Mouse (Mus musculus): ENCODE data around the gene Mcm9. TPM values are rescaled to one million over a fixed set of nuclear protein-coding genes. Genes with fewer than 3 reads are reported as not detected.

Gene Mcm9
- polyA plus RNA-seq, 1 experiment from 2014 or later, result 15.4 TPM

DNA sequence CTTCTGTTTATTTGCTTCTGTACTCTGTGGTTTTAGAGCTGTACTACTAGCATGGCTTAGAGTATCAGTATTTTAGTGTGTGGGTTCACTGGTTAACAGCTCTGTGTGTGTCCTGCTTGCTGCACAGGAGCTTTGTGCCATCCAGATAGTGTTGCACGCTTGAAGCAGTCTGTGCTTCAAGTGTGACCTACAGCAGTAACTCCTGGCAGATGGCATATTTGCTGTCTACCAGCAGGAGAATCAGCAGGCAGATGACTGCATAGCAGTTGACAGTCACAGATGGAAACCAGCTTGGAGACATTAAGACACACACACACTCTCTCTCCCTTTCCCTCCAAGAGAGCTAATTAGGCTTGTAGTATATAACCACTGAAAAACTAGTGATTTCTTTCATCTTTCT, 18.1 kb downstream of the Mcm9 start:
- Histone ChIP-seq H3K4me3 (replicated peaks) (no peak overlapping the region), H3K27ac (no peak overlapping the region), H3K27me3 (no peaks in the 10 kb centered on the region), H3K9me3 (no peaks in the 10 kb centered on the region), H3K4me1 (replicated peaks) (no peaks in the 10 kb centered on the region), H3K9ac (replicated peaks) (no peak overlapping the region), H3K36me3 (peaks cover 71% of the 10 kb centered on the region), H3K4me2 (no peak overlapping the region)
- WGBS, result 79% methylated on average over 1 of the region's 1 CpGs
- no peak for ATAC-seq (ENCODE audit: insufficient number of reproducible peaks, insufficient read depth, low FRiP score, low TSS enrichment, low read depth)

- Histone ChIP-seq H3K9me3 (no peaks in the 10 kb centered on the region), H3K36me3 (peaks cover 74% of the 10 kb centered on the region), H3K27ac (no peak overlapping the region), H3K27me3 (no peaks in the 10 kb centered on the region), H3K9ac (replicated peaks) (no peak overlapping the region), H3K4me3 (replicated peaks) (no peak overlapping the region), H3K4me1 (replicated peaks) (no peaks in the 10 kb centered on the region), H3K4me2 (no peak overlapping the region)
- no peak for ATAC-seq (ENCODE audit: insufficient number of reproducible peaks, insufficient read depth, low FRiP score, low TSS enrichment, low read depth)
- WGBS, result 65% methylated on average over 2 of the region's 2 CpGs
These were observed 22.0 kb downstream of the Mcm9 start for GRCm38 (mm10) chr10:53608274-53608673.

DNA sequence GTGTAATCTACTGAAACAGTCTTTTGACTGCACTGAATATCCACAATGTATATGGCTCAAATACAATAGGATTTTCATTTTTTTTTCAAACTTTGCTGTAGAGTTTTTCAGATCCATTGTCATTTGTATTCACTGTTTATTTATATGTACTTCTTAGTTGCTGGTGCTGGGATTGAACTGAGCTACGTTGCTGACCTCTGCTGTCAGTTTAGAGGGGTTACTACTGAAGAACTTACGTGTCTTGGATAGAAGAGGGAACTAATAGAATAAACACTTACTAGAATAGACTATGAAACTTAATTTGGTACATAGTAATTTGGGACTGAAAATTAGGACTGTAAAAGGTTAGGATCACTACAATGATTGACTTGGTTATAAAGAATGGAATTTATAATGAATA, 24.9 kb downstream of the Mcm9 start:
- Histone ChIP-seq H3K9me3 (no peaks in the 10 kb centered on the region), H3K4me3 (replicated peaks) (no peak overlapping the region), H3K9ac (replicated peaks) (no peak overlapping the region), H3K27me3 (no peaks in the 10 kb centered on the region), H3K36me3 (peaks cover 82% of the 10 kb centered on the region), H3K27ac (no peak overlapping the region), H3K4me1 (replicated peaks) (0 out of 2 replicates have a peak, but pooled peaks cover 2% of the 10 kb centered on the region), H3K4me2 (no peak overlapping the region)
- no peak for ATAC-seq (ENCODE audit: insufficient number of reproducible peaks, insufficient read depth, low FRiP score, low TSS enrichment, low read depth)
- WGBS, result 85% methylated on average over 2 of the region's 2 CpGs

- Histone ChIP-seq H3K27ac (no peak overlapping the region), H3K36me3 (peaks cover 29% of the 10 kb centered on the region), H3K9me3 (no peaks in the 10 kb centered on the region), H3K4me3 (replicated peaks) (peak overlapping the region; percentile 20), H3K27me3 (no peaks in the 10 kb centered on the region), H3K4me2 (peak overlapping the region; percentile 67), H3K4me1 (replicated peaks) (peaks cover 23% of the 10 kb centered on the region), H3K9ac (replicated peaks) (no peak overlapping the region)
- WGBS, result 55% methylated on average over 5 of the region's 5 CpGs
- ATAC-seq (ENCODE audit: insufficient number of reproducible peaks, insufficient read depth, low FRiP score, low TSS enrichment, low read depth), result no peak
These were observed 31.4 kb downstream of the Mcm9 start for GRCm38 (mm10) chr10:53598821-53599220.

DNA sequence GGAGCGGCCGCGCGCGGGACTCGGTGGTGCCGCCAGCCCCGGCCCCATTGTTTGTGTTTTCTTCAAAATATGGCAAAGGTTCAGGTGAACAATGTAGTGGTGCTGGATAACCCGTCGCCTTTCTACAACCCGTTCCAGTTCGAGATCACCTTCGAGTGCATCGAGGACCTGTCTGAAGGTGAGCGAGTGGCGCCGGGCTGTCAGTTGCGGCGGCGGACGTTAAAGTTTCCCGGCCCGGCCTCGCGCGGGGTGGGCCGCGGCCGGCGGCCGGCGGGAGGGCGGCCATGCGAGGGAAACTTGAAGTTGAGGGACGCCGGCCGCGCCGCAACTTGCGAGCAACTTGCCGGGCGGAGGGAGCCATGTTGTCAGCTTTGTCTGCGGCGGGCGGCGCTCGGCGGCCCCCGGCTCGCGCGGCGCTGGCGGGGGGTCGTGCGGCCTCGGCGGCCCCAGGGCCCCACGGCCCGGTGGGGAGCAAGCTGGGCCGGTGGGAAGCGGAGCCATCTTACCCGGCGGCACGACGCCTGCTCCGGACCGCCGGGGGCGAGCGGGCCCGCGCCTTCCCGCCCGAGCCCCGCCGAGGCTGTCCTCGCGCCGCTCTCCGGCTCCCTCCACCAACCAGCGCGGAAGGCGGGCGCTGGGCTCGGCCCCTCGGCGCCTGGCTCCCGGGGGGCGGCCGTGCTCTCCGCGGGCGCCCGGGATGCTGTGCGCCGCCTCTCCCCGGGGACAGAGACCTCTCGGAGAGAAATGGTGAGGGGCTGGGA, 32.9 kb downstream of the Mcm9 start:
- no peak; the same call in 1 of the 2 replicates for ATAC-seq (ENCODE audit: insufficient number of reproducible peaks, insufficient read depth, low FRiP score, low TSS enrichment, low read depth)
- Histone ChIP-seq H3K36me3 (peaks cover 14% of the 10 kb centered on the region; the same call in 1 of the 2 replicates), H3K27ac (peak overlapping the region; percentile 100), H3K4me2 (peak overlapping the region; percentile 67), H3K9me3 (no peaks in the 10 kb centered on the region), H3K4me1 (replicated peaks) (peaks cover 23% of the 10 kb centered on the region), H3K4me3 (replicated peaks) (peak overlapping the region; percentile 98), H3K27me3 (no peaks in the 10 kb centered on the region), H3K9ac (replicated peaks) (peak overlapping the region; percentile 99)
- under 1% methylated on average over 80 of the region's 99 CpGs for WGBS

DNA sequence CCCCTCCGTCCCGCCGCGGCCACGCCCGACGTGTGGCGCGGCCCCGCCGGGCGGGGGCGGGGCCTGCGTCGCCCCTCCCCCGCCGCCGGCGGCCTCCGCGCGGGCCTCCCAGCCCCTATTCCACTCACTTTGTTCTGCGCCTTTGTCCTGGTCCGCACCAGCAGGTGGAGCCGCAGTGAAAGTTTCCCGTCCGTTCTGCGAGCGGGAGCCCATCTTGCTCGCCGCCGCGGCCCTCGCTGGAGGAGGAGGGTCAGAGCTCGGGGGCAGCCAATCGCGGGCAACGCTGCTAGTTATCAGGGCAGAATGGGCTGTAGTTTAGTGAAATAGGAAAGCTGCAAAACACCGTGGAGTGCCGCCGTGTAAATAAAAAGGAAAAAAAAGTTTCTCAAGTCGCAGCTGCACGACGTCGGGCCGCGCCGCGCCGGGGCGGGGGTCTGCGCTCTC, 33.5 kb downstream of the Mcm9 start, which contains the start of gene Asf1a:
Gene Asf1a, plus strand, starts transcription at position 81 of the 444 bp plus-strand sequence.
- Histone ChIP-seq H3K4me2 (peak within 1 kb of the TSS; percentile 67), H3K4me1 (replicated peaks) (peaks cover 23% of the 10 kb centered on the region), H3K4me3 (replicated peaks) (peak within 1 kb of the TSS; percentile 98), H3K9ac (replicated peaks) (peak within 1 kb of the TSS; percentile 99), H3K27me3 (no peaks in the 10 kb centered on the region), H3K27ac (peak within 1 kb of the TSS; percentile 100), H3K36me3 (peaks cover 9% of the 10 kb centered on the region; the same call in 1 of the 2 replicates), H3K9me3 (no peaks in the 10 kb centered on the region)
- WGBS, result under 1% methylated on average over 52 of the region's 52 CpGs
- ATAC-seq (ENCODE audit: insufficient number of reproducible peaks, insufficient read depth, low FRiP score, low TSS enrichment, low read depth), result peak; percentile 98

GRCm38 (mm10) chr10:53595744-53596676, 34.2 kb downstream of the Mcm9 start:
- H3K4me1 ChIP-seq (replicated peaks), result peaks cover 23% of the 10 kb centered on the region
- 5% methylated on average over 27 of the region's 27 CpGs for WGBS
- peak overlapping the region; percentile 61 for H3K9ac ChIP-seq (replicated peaks)
- ATAC-seq (ENCODE audit: insufficient number of reproducible peaks, insufficient read depth, low FRiP score, low TSS enrichment, low read depth), result peak; percentile 95
- peak overlapping the region; percentile 96 for H3K27ac ChIP-seq
- H3K27me3 ChIP-seq, result no peaks in the 10 kb centered on the region
- peak overlapping the region; percentile 67 for H3K4me2 ChIP-seq
- H3K36me3 ChIP-seq, result peaks cover 6% of the 10 kb centered on the region; the same call in 1 of the 2 replicates
- no peaks in the 10 kb centered on the region for H3K9me3 ChIP-seq
- peak overlapping the region; percentile 98 for H3K4me3 ChIP-seq (replicated peaks)

DNA sequence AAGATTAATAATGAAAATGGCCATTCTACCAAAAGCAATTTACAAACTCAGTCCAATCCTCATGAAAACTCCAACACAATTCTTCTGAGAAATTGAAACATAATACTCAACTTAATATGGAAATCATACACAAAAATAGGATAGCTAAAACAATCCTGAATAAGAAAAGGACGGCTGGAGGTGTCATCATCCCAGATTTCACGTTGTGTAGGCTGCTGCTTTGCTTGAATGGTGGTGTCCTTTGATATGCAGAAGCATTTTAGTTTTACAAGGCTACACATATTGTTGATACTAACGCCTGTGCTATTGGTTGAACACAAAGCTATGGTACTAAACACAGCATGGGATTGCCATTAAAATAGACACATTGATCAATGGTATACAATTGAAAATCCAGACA, 44.5 kb downstream of the Mcm9 start:
- 82% methylated on average over 3 of the region's 3 CpGs for WGBS
- Histone ChIP-seq H3K4me1 (replicated peaks) (peaks cover 5% of the 10 kb centered on the region), H3K9me3 (no peaks in the 10 kb centered on the region), H3K9ac (replicated peaks) (no peak overlapping the region), H3K27ac (no peak overlapping the region), H3K4me3 (replicated peaks) (no peak overlapping the region), H3K4me2 (no peak overlapping the region), H3K36me3 (peaks cover 5% of the 10 kb centered on the region; the same call in 1 of the 2 replicates), H3K27me3 (no peaks in the 10 kb centered on the region)
- no peak for ATAC-seq (ENCODE audit: insufficient number of reproducible peaks, insufficient read depth, low FRiP score, low TSS enrichment, low read depth)

DNA sequence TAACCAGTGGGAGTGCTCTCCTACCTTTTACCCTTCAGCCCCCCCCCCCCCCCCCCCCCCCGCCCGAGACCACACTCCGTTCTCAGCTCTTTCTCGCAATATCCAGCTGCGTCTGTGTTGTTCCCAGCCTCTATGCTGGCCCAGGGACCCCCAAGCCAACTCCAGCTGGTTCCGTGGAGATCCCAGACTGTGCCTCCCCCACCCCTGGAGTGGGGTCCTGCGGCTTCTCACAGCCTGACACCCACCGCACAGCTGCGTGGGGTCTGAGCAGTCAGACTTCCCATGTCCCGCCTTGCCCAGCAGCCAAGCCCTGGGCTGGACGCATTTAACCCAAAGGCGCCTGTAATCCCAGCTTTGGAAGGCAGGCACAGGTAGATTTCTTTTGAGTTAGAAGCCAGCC, 49.2 kb downstream of the Mcm9 start:
- peak; percentile 61; the same call in 1 of the 2 replicates for ATAC-seq (ENCODE audit: insufficient number of reproducible peaks, insufficient read depth, low FRiP score, low TSS enrichment, low read depth)
- peak overlapping the region; percentile 67 for H3K4me2 ChIP-seq
- WGBS, result 28% methylated on average over 9 of the region's 12 CpGs
- H3K4me3 ChIP-seq (replicated peaks), result peak overlapping the region; percentile 42
- peaks cover 12% of the 10 kb centered on the region for H3K4me1 ChIP-seq (replicated peaks)
- no peak overlapping the region for H3K27ac ChIP-seq
- no peaks in the 10 kb centered on the region for H3K27me3 ChIP-seq
- H3K9ac ChIP-seq (replicated peaks), result peak overlapping the region; percentile 57; the same call in 1 of the 2 replicates
- H3K9me3 ChIP-seq, result no peaks in the 10 kb centered on the region
- H3K36me3 ChIP-seq, result no peaks in the 10 kb centered on the region

- Histone ChIP-seq H3K36me3 (no peaks in the 10 kb centered on the region), H3K4me2 (peak overlapping the region; percentile 67), H3K4me1 (replicated peaks) (peaks cover 12% of the 10 kb centered on the region), H3K27ac (peak overlapping the region; percentile 62; the same call in 1 of the 2 replicates), H3K4me3 (replicated peaks) (peak overlapping the region; percentile 42), H3K9ac (replicated peaks) (peak overlapping the region; percentile 57), H3K27me3 (no peaks in the 10 kb centered on the region), H3K9me3 (no peaks in the 10 kb centered on the region)
- peak; percentile 79 for ATAC-seq (ENCODE audit: insufficient number of reproducible peaks, insufficient read depth, low FRiP score, low TSS enrichment, low read depth)
- WGBS, result 18% methylated on average over 14 of the region's 14 CpGs
These were observed 49.6 kb downstream of the Mcm9 start for GRCm38 (mm10) chr10:53580621-53581081.

GRCm38 (mm10) chr10:53580137-53580536, 50.1 kb downstream of the Mcm9 start:
- Histone ChIP-seq H3K4me2 (peak overlapping the region; percentile 67), H3K27me3 (no peaks in the 10 kb centered on the region), H3K36me3 (no peaks in the 10 kb centered on the region), H3K4me1 (replicated peaks) (peaks cover 12% of the 10 kb centered on the region), H3K27ac (peak overlapping the region; percentile 62; the same call in 1 of the 2 replicates), H3K9ac (replicated peaks) (no peak overlapping the region), H3K4me3 (replicated peaks) (peak overlapping the region; percentile 42), H3K9me3 (no peaks in the 10 kb centered on the region)
- WGBS, result 39% methylated on average over 7 of the region's 7 CpGs
- ATAC-seq (ENCODE audit: insufficient number of reproducible peaks, insufficient read depth, low FRiP score, low TSS enrichment, low read depth), result peak; percentile 50

All from limb, embryonic 12.5 days (tissue).